Mouse (Mus musculus) midbrain, embryonic 16.5 days (tissue): ENCODE data around the gene Acss1. TPM values are rescaled to one million over a fixed set of nuclear protein-coding genes. Genes with fewer than 3 reads are reported as not detected.

ENCODE experiments used
- ATAC-seq: fragments of 200-750 bp; cut with Nextera tagmentation; 2 replicates; pipeline ENCODE4 v1.8.0; 2017; ENCODE audit warnings: moderate TSS enrichment
- H3K27ac ChIP-seq: fragments of 300-500 bp; sonication (generic); 2 replicates; pipeline ENCODE4 v1.5.1; 2014; ENCODE audit warnings: mild to moderate bottlenecking, low read length, mixed read lengths
- H3K27me3 ChIP-seq: fragments of 300-500 bp; sonication (generic); 2 replicates; pipeline ENCODE4 v1.6.1; 2014; ENCODE audit warnings: low read depth, low read length, mixed read lengths; ENCODE audit not compliant: control insufficient read depth, insufficient read depth
- H3K36me3 ChIP-seq: fragments of 300-500 bp; sonication (generic); 2 replicates; pipeline ENCODE4 v1.6.1; 2014; ENCODE audit warnings: mild to moderate bottlenecking, low read length, moderate library complexity, mixed read lengths; ENCODE audit not compliant: control insufficient read depth, insufficient read depth
- H3K4me1 ChIP-seq: fragments of 300-500 bp; sonication (generic); 2 replicates; pipeline ENCODE4 v1.6.1; 2014; ENCODE audit warnings: mild to moderate bottlenecking, low read length, mixed read lengths; ENCODE audit not compliant: control insufficient read depth, insufficient read depth
- H3K4me2 ChIP-seq: fragments of 300-500 bp; sonication (generic); 2 replicates; pipeline ENCODE4 v1.6.1; 2014; ENCODE audit warnings: mild to moderate bottlenecking, low read length, mixed read lengths
- H3K4me3 ChIP-seq: fragments of 300-500 bp; sonication (generic); 2 replicates; pipeline ENCODE4 v1.5.1; 2014; ENCODE audit warnings: low read depth, mild to moderate bottlenecking, low read length, moderate library complexity, mixed read lengths
- H3K9ac ChIP-seq: fragments of 300-500 bp; sonication (generic); 2 replicates; pipeline ENCODE4 v1.6.1; 2014; ENCODE audit warnings: low read depth, low read length, mixed read lengths
- H3K9me3 ChIP-seq: fragments of 300-500 bp; sonication (generic); replicated peaks from 2 replicates; pipeline ENCODE4 v1.6.1; 2014; ENCODE audit warnings: mild to moderate bottlenecking, low read length, mixed read lengths; ENCODE audit not compliant: control insufficient read depth, poor library complexity, severe bottlenecking
- WGBS: fragments of 180-500 bp; shearing (Covaris S2); extraction: QIAGEN DNeasy Blood & Tissue Kit; methylation state at CpG from one replicate; pipeline ENCODE4 v1.1.7; 2014; 5-methylcytosine and 5-hydroxymethylcytosine counted together
- polyA plus RNA-seq: library from polyadenylated mRNA; unstranded; fragments of >200 nt; fragmentation: Nextera tagmentation; extraction: Ambion mirVana; gene quantifications from 2 replicates; pipeline ENCODE4 v1.2.1, GENCODE M21; 2015

Acss1 gene
- polyA plus RNA-seq, 1 experiment from 2014 or later = 20.5 TPM

- Histone ChIP-seq H3K9me3 (no peaks in the 10 kb centered on the region), H3K36me3 (no peaks in the 10 kb centered on the region), H3K4me1 (0 out of 2 replicates have a peak, but pooled peaks cover 2% of the 10 kb centered on the region), H3K27ac (no peak overlapping the region; the same call in 1 of the 2 replicates), H3K9ac (no peak overlapping the region), H3K4me3 (no peak overlapping the region), H3K27me3 (no peaks in the 10 kb centered on the region), H3K4me2 (no peak overlapping the region)
- no peak for ATAC-seq
- 91% methylated on average over 5 of the region's 5 CpGs for WGBS
Measured at GRCm38 (mm10) chr2:150660668-150661451, 7.4 kb downstream of the Acss1 start.

DNA sequence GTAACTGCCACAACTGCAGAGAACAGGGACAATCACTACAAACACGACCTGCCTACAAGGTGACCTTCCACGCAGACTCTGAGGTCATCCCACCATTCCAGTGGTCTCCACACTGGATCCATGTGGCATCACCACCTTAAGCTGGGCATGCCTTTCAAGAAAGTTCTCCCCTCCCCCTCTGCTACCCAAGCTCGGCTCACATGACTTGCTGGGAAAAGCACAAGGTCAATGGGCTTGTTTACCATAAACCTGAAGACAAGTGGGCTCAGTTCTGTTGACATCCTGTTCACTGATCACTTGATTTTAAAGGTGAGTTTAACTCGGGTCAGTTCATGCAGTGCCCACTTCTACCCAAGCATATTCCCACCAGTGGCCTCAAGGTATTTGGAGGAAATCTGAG lies 8.3 kb downstream of the Acss1 start:
- H3K9me3 ChIP-seq = no peaks in the 10 kb centered on the region
- H3K27ac ChIP-seq = no peak overlapping the region
- H3K9ac ChIP-seq = no peak overlapping the region
- 69% methylated on average over 4 of the region's 4 CpGs for WGBS
- ATAC-seq = no peak
- H3K27me3 ChIP-seq = no peaks in the 10 kb centered on the region
- H3K36me3 ChIP-seq = no peaks in the 10 kb centered on the region
- H3K4me3 ChIP-seq = no peak overlapping the region
- H3K4me2 ChIP-seq = no peak overlapping the region
- H3K4me1 ChIP-seq = 0 out of 2 replicates have a peak, but pooled peaks cover 2% of the 10 kb centered on the region

DNA sequence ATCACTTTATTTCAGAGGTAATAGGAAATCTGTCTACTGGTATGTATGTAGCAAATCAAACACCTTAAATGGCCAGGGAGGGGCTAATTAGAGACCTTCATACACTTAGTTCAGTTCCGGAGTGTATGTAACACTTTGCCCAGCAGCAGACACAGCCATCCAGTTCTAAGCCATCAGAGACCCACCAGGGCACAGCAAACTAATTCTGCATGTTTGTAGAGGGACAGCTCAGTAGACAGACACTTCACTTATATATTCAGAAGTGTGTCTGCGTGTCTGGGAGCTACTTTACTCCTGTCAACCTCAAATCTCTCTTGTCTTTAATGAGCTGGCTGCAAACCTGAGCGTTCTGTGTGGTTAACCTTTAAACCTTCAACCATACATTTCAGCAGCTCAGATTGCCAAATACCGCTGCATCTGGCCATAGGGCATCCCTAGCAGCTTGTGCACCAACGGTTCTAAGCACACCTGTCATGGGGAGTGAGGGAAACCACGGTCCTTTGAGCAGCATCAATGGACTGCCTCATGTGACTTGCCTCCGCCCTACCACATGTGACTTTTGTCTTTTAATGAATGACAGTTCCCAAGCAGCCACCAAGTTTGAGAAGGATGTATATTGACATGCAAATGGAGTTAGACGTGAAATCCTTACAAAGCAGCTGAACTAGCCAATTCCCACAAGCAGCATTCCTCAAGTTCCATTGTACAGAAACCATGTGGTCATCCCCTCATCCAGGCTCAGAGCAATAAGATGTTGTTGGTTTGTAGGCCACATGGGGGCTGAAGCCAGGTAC lies 11.1 kb downstream of the Acss1 start:
- peak overlapping the region; percentile 42; the same call in 1 of the 2 replicates for H3K27ac ChIP-seq
- peak; percentile 78 for ATAC-seq

GRCm38 (mm10) chr2:150656112-150656511 lies 12.2 kb downstream of the Acss1 start:
- no peak overlapping the region for H3K27ac ChIP-seq
- H3K4me2 ChIP-seq = no peak overlapping the region
- H3K4me1 ChIP-seq = 0 out of 2 replicates have a peak, but pooled peaks cover 2% of the 10 kb centered on the region
- no peaks in the 10 kb centered on the region for H3K27me3 ChIP-seq
- H3K36me3 ChIP-seq = no peaks in the 10 kb centered on the region
- no peaks in the 10 kb centered on the region for H3K9me3 ChIP-seq
- WGBS = 86% methylated on average over 3 of the region's 3 CpGs
- no peak for ATAC-seq
- H3K4me3 ChIP-seq = no peak overlapping the region
- no peak overlapping the region for H3K9ac ChIP-seq

More for the DNA sequence above, 11.1 kb downstream of the Acss1 start:
- WGBS = 22% methylated on average over 8 of the region's 8 CpGs
- Histone ChIP-seq H3K36me3 (no peaks in the 10 kb centered on the region), H3K9me3 (no peaks in the 10 kb centered on the region), H3K4me2 (no peak overlapping the region), H3K27me3 (no peaks in the 10 kb centered on the region), H3K4me1 (0 out of 2 replicates have a peak, but pooled peaks cover 2% of the 10 kb centered on the region), H3K9ac (no peak overlapping the region), H3K4me3 (no peak overlapping the region)

DNA sequence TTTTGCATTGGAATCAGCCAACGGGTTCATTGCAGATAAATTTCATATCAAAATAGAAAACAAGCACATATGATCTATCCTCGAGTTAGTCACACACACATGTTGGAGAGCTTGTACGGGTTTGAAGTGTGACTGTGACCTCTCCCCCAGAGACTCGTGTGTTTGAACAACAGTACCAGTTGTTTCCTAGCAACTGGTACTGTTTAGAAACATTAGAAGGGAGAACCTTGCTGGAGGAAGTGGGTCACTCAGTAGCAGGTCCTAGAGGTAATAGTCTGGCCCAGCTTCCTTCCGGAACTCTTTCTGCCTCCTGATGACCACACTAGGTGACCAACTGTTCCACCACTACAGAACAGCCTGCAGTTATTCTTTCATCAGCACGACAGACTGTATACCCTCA lies 13.0 kb downstream of the Acss1 start:
- WGBS = 83% methylated on average over 6 of the region's 6 CpGs
- Histone ChIP-seq H3K27ac (no peak overlapping the region), H3K9me3 (no peaks in the 10 kb centered on the region), H3K4me1 (peaks cover 5% of the 10 kb centered on the region; the same call in 1 of the 2 replicates), H3K9ac (no peak overlapping the region), H3K27me3 (no peaks in the 10 kb centered on the region), H3K36me3 (no peaks in the 10 kb centered on the region), H3K4me2 (no peak overlapping the region), H3K4me3 (no peak overlapping the region)
- no peak for ATAC-seq

DNA sequence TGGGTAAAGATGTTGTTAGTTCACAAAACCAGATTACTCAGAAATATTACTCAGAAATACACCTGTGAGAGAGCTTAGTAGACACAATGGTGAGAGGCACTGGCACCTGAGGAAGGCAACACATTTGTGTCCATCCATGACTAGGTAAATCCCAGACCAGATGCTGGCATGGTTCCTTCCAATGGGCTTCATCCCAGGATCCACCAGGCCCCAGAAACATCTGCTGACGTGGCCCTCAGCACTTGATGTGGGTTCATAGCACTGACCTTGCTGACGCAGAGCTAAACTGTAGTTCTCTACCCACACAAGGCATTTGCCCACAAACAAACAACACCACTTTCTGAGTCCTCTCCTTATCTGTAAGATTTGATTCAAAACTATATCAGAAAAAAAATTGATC lies 13.5 kb downstream of the Acss1 start:
- H3K9ac ChIP-seq = no peak overlapping the region
- H3K4me1 ChIP-seq = peaks cover 9% of the 10 kb centered on the region; the same call in 1 of the 2 replicates
- 93% methylated on average over 2 of the region's 2 CpGs for WGBS

GRCm38 (mm10) chr2:150651366-150651765 lies 16.9 kb downstream of the Acss1 start:
- Histone ChIP-seq H3K27me3 (no peaks in the 10 kb centered on the region), H3K36me3 (no peaks in the 10 kb centered on the region), H3K9ac (no peak overlapping the region), H3K4me3 (no peak overlapping the region), H3K4me1 (peaks cover 9% of the 10 kb centered on the region; the same call in 1 of the 2 replicates), H3K4me2 (no peak overlapping the region), H3K9me3 (no peaks in the 10 kb centered on the region), H3K27ac (no peak overlapping the region)
- ATAC-seq = no peak
- 67% methylated on average over 9 of the region's 9 CpGs for WGBS

More for the DNA sequence above, 13.5 kb downstream of the Acss1 start:
- Histone ChIP-seq H3K4me3 (no peak overlapping the region), H3K36me3 (no peaks in the 10 kb centered on the region), H3K4me2 (no peak overlapping the region), H3K9me3 (no peaks in the 10 kb centered on the region), H3K27ac (no peak overlapping the region), H3K27me3 (no peaks in the 10 kb centered on the region)
- no peak for ATAC-seq

GRCm38 (mm10) chr2:150650511-150651074 lies 17.7 kb downstream of the Acss1 start:
- WGBS = 11% methylated on average over 7 of the region's 7 CpGs

More at GRCm38 (mm10) chr2:150650511-150651074, 17.7 kb downstream of the Acss1 start:
- no peaks in the 10 kb centered on the region for H3K9me3 ChIP-seq
- no peak overlapping the region for H3K27ac ChIP-seq
- ATAC-seq = 0 out of 2 replicates have a peak, but pooled peaks have one; percentile 14
- 0 out of 2 replicates have a peak overlapping the region, but pooled peaks have one; percentile 20 for H3K9ac ChIP-seq
- no peaks in the 10 kb centered on the region for H3K36me3 ChIP-seq
- no peaks in the 10 kb centered on the region for H3K27me3 ChIP-seq
- H3K4me1 ChIP-seq = peaks cover 9% of the 10 kb centered on the region; the same call in 1 of the 2 replicates
- no peak overlapping the region for H3K4me3 ChIP-seq
- no peak overlapping the region for H3K4me2 ChIP-seq
